Mouse (Mus musculus): ENCODE results near the gene Ep400.

- no peak for TF ChIP-seq CTCF (IDR thresholded peaks at IDR 0.05; ENCODE audit: borderline replicate concordance, extremely low read depth, insufficient read depth, insufficient read length)
- TF ChIP-seq POLR2A (IDR thresholded peaks at IDR 0.05; ENCODE audit: borderline replicate concordance, extremely low read depth, insufficient read depth, insufficient read length, poor library complexity, severe bottlenecking), result no peak
Measured at GRCm38 (mm10) chr5:110783150-110783549, 12.6 kb upstream of the Ep400 start.

All from brain, embryonic 14.5 days (tissue).